ENCODE assay signal across 8 mouse cellular contexts in the genomic region with DNA sequence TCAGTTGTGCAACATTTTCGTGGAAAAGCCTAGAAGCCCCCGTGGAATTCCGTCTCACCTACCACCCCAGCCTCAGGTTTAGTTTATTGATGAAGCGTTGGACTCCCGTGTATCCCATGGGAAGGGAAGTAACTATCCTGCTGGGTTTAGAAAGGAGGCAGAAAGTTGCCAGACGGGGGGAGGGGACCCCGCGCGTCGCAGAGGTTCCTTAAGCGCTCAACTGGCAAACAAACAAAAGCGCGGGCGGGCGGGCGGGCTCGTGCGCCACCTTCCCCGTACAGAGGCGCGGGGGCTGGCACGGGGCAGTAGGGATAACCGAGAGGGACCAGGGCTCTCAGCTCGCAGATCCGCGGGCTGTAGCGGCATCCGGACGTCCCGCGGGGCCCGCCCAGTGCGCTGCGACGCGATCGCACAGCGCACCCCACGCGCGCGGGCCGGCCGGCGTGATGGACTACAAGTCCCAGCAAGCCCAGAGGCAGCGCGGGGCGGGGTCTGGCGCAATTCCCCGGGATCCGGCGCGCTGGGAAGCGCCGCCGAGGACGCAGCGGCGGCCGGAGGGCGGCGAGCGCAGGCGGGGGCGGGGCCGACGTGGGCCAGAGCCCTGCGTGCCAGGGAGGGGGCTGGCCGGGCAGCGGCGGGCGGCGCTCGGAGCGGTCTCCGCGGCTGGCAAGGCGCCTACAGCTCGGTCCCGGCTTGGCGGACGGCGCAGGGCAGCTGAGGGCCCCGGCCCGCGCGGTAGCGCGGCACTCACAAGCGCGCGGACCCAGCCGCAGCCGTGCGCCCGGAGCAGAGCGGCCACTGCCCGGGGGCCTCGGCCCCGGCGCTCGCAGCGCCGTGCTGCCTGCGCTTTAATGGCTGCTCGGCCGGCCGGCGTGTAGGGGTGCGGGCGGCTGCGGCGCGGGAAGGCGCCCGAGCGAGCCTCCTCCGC. TPM values are rescaled to one million over a fixed set of nuclear protein-coding genes. Genes with fewer than 3 reads are reported as not detected.
DNase-seq lines count a peak whose midpoint lies in the region; ATAC-seq lines count a peak whose summit lies in the region.

A gene (plus strand): TSS at position 611 of the 928 bp plus-strand sequence.

- H3K4me2 ChIP-seq in hindbrain, embryonic 12.5 days (replicated peaks): peak within 1 kb of the TSS; percentile 82

- peaks cover 5% of the 10 kb centered on the region for H3K36me3 ChIP-seq in hindbrain, embryonic 12.5 days

- DNase-seq in NIH3T3 (ENCODE audit: low read depth): peak; percentile 98
- peak; percentile 97 to 98 for DNase-seq in cerebellum, postnatal 14 days
- DNase-seq in frontal cortex, postnatal 14 days (ENCODE audit: low spot score in 2 of 2): peak; percentile 86 to 92
- DNase-seq in layer of hippocampus, postnatal 14 days (ENCODE audit: low spot score in 2 of 2): peak; percentile 92 to 95
- DNase-seq in lung, postnatal 10 days: peak; percentile 97
- peak; percentile 87 for DNase-seq in retina, adult 2 months (ENCODE audit: low read depth, low spot score)
- DNase-seq in thymus, postnatal 25 days: peak; percentile 45

- peak within 1 kb of the TSS; percentile 93 for H3K27ac ChIP-seq in hindbrain, embryonic 12.5 days

- H3K9me3 ChIP-seq in hindbrain, embryonic 12.5 days (replicated peaks): peaks cover 5% of the 10 kb centered on the region; the same call in 1 of the 2 replicates

- peak within 1 kb of the TSS; percentile 92 for H3K9ac ChIP-seq in hindbrain, embryonic 12.5 days

- H3K4me1 ChIP-seq in hindbrain, embryonic 12.5 days: peaks cover 24% of the 10 kb centered on the region

- no peaks in the 10 kb centered on the region for H3K27me3 ChIP-seq in hindbrain, embryonic 12.5 days

- peak; percentile 92 for ATAC-seq in hindbrain, embryonic 12.5 days (ENCODE audit: low FRiP score)

- H3K4me3 ChIP-seq in hindbrain, embryonic 12.5 days: peak within 1 kb of the TSS; percentile 93

- WGBS in hindbrain, embryonic 12.5 days: under 1% methylated on average over 64 of the region's 118 CpGs

RNA-seq across cellular contexts. Expression of the gene that starts here (rescaled TPM):
- polyA plus RNA-seq in hindbrain, embryonic 12.5 days (2016; fragmentation: Nextera tagmentation; extraction: Ambion mirVana): 74.8 and 81.3 TPM in 2 replicates
- 100 to 1,000 TPM; 225 to 280 TPM for total RNA-seq in layer of hippocampus, postnatal 14 days (2021)

Comparison
In these comparisons a context has a peak if more than half of its experiments do, and no peak if none do; other contexts are left out.
1. Peak in every context shown above with its lines: DNase-seq, ATAC-seq, H3K4me3 ChIP-seq and H3K27ac ChIP-seq.
2. DNase-seq: peak in every context shown above with its lines; median percentile 98 in NIH3T3; 98 in cerebellum, postnatal 14 days; 97 in lung, postnatal 10 days; 94 in layer of hippocampus, postnatal 14 days; 89 in frontal cortex, postnatal 14 days; 87 in retina, adult 2 months; 45 in thymus, postnatal 25 days.